Mouse (Mus musculus) lung, embryonic 14.5 days (tissue): Measurements from ENCODE around the gene Zfp113. TPM values are rescaled to one million over a fixed set of nuclear protein-coding genes. Genes with fewer than 3 reads are reported as not detected.

Source experiments
- ATAC-seq: fragments of 200-750 bp; cut with Nextera tagmentation; 2 replicates; pipeline ENCODE4 v1.8.0; 2017; ENCODE audit warnings: mild to moderate bottlenecking, moderate TSS enrichment, moderate library complexity; ENCODE audit not compliant: insufficient read depth
- DNase-seq: peaks from one replicate; pipeline ENCODE4 v3.0.0-alpha.2; 2015
- H3K27ac ChIP-seq: fragments of 300-500 bp; sonication (generic); 2 replicates; pipeline ENCODE4 v1.5.1; 2014; ENCODE audit warnings: low read depth, mild to moderate bottlenecking, moderate library complexity
- H3K27me3 ChIP-seq: fragments of 300-500 bp; sonication (generic); 2 replicates; pipeline ENCODE4 v1.6.1; 2014; ENCODE audit warnings: low read length, control low read depth; ENCODE audit not compliant: insufficient read depth
- H3K36me3 ChIP-seq: fragments of 300-500 bp; sonication (generic); 2 replicates; pipeline ENCODE4 v1.6.1; 2014; ENCODE audit warnings: control low read depth; ENCODE audit not compliant: insufficient read depth
- H3K4me1 ChIP-seq: fragments of 300-500 bp; sonication (generic); 2 replicates; pipeline ENCODE4 v1.6.1; 2014; ENCODE audit warnings: antibody characterized with exemption, control low read depth; ENCODE audit not compliant: insufficient read depth
- H3K4me2 ChIP-seq: fragments of 300-500 bp; sonication (generic); 2 replicates; pipeline ENCODE4 v1.6.1; 2014; ENCODE audit warnings: mild to moderate bottlenecking
- H3K4me3 ChIP-seq: fragments of 300-500 bp; sonication (generic); 2 replicates; pipeline ENCODE4 v1.5.1; 2014; ENCODE audit warnings: low read depth, low read length
- H3K9ac ChIP-seq: fragments of 300-500 bp; sonication (generic); 2 replicates; pipeline ENCODE4 v1.6.1; 2014
- H3K9me3 ChIP-seq: fragments of 300-500 bp; sonication (generic); 2 replicates; pipeline ENCODE4 v1.6.1; 2016; ENCODE audit warnings: low read depth, low read length, control low read depth
- CTCF ChIP-seq: IDR thresholded peaks from 2 replicates; pipeline ENCODE4 v1.5.1; 2016; ENCODE audit warnings: antibody characterized with exemption, low read depth
- WGBS: fragments of 180-500 bp; shearing (Covaris S2); extraction: QIAGEN DNeasy Blood & Tissue Kit; methylation state at CpG from one replicate; pipeline ENCODE4 v1.1.7; 2014; 5-methylcytosine and 5-hydroxymethylcytosine counted together
- polyA plus RNA-seq: library from polyadenylated mRNA; unstranded; fragments of >200 nt; fragmentation: Nextera tagmentation; extraction: Ambion mirVana; gene quantifications from 2 replicates; pipeline ENCODE4 v1.2.1, GENCODE M21; 2014

Zfp113 gene
- polyA plus RNA-seq = 16.6 and 18.1 TPM in 2 replicates

GRCm38 (mm10) chr5:138155443-138155976, at the start of gene Zfp113:
Gene Zfp113, minus strand, starts transcription at chr5:138155744.
- H3K4me1 ChIP-seq = no peaks in the 10 kb centered on the region
- WGBS = under 1% methylated on average over 31 of the region's 31 CpGs
- no peaks in the 10 kb centered on the region for H3K27me3 ChIP-seq
- H3K4me3 ChIP-seq = peak within 1 kb of the TSS; percentile 73
- peaks cover 24% of the 10 kb centered on the region for H3K36me3 ChIP-seq
- H3K9ac ChIP-seq = peak within 1 kb of the TSS; percentile 81
- DNase-seq (peak; percentile 97), ATAC-seq (peak; percentile 97)
- H3K27ac ChIP-seq = peak within 1 kb of the TSS; percentile 88
- peak within 1 kb of the TSS; percentile 66 for H3K4me2 ChIP-seq
- TF ChIP-seq CTCF = peak; percentile 88
- H3K9me3 ChIP-seq = no peaks in the 10 kb centered on the region

- H3K4me1 ChIP-seq = no peaks in the 10 kb centered on the region
- H3K9me3 ChIP-seq = no peaks in the 10 kb centered on the region
- no peak overlapping the region for H3K9ac ChIP-seq
- no peak for TF ChIP-seq CTCF
- 80% methylated on average over 3 of the region's 3 CpGs for WGBS
- DNase-seq (no peak), ATAC-seq (no peak)
- no peaks in the 10 kb centered on the region for H3K36me3 ChIP-seq
- H3K4me2 ChIP-seq = no peak overlapping the region
- no peak overlapping the region for H3K27ac ChIP-seq
- no peak overlapping the region for H3K4me3 ChIP-seq
- no peaks in the 10 kb centered on the region for H3K27me3 ChIP-seq
Measured at GRCm38 (mm10) chr5:138202086-138202485, 46.5 kb upstream of the Zfp113 start.

DNA sequence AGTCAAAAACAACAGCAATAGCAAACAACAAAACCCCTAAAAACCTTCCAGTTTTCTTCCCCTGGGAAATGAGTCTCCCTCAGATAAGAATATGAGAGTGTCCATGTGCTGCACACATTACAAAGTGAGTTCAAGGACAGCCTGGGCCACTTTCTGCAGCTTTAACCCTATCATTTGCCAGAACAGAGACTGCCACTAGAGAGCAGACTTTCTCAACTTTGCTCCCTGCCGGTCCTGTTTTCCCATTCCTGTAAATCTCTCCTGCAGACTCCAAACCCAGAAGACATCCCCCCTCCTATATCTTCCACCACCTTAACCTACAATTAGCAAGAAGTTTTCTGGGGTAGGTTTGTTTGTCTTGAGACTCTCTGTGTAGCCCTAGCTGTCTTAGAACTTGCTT, 44.0 kb upstream of the Zfp113 start:
- Histone ChIP-seq H3K4me1 (peaks cover 5% of the 10 kb centered on the region; the same call in 1 of the 2 replicates), H3K9me3 (no peaks in the 10 kb centered on the region), H3K4me2 (no peak overlapping the region), H3K9ac (no peak overlapping the region), H3K4me3 (no peak overlapping the region), H3K27ac (no peak overlapping the region), H3K27me3 (no peaks in the 10 kb centered on the region), H3K36me3 (no peaks in the 10 kb centered on the region)
- ATAC-seq = no peak
- peak; percentile 51 for TF ChIP-seq CTCF
- 4% methylated on average over 1 of the region's 1 CpGs for WGBS
- DNase-seq = peak; percentile 44

- Histone ChIP-seq H3K4me1 (peaks cover 5% of the 10 kb centered on the region; the same call in 1 of the 2 replicates), H3K27me3 (no peaks in the 10 kb centered on the region), H3K9me3 (no peaks in the 10 kb centered on the region), H3K27ac (no peak overlapping the region), H3K4me2 (peak overlapping the region; percentile 98), H3K36me3 (peaks cover 14% of the 10 kb centered on the region; the same call in 1 of the 2 replicates), H3K4me3 (peak overlapping the region; percentile 74), H3K9ac (peak overlapping the region; percentile 83)
- WGBS = 60% methylated on average over 7 of the region's 7 CpGs
- ATAC-seq = no peak
- no peak for TF ChIP-seq CTCF
- no peak for DNase-seq
Measured at GRCm38 (mm10) chr5:138195463-138195862, 39.9 kb upstream of the Zfp113 start.

DNA sequence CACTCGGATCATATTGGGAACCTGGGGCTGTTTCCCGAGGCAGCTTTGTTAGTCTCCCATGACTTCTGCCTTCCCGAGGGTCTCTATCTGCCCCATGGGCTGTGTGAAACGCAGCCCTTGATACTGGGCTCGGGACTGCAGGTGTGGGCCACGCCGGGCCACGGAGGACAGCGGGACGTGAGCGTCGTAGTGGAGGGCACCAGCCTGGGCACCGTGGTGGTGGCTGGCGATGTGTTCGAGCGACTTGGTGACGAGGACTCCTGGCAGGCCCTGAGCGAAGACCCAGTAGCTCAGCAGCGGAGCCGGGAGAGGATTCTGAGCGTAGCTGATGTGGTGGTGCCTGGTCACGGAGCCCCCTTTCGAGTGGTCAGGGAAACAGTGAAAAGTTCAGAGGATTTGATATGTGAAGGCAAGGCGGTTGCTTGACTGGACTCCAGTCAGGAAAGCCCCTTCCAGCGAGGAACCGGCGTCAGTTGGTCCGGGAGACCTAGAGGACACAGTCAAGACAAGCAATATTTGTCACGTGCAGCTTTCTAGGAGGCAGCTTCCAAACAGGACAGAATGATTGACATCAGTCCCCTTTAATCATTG, 39.3 kb upstream of the Zfp113 start:
- ATAC-seq = peak; percentile 71
- peaks cover 5% of the 10 kb centered on the region; the same call in 1 of the 2 replicates for H3K4me1 ChIP-seq
- WGBS = under 1% methylated on average over 29 of the region's 29 CpGs
- peak overlapping the region; percentile 98 for H3K4me2 ChIP-seq
- no peaks in the 10 kb centered on the region for H3K27me3 ChIP-seq
- DNase-seq = peak; percentile 70
- H3K4me3 ChIP-seq = peak overlapping the region; percentile 74
- peak overlapping the region; percentile 90 for H3K27ac ChIP-seq
- 0 out of 2 replicates have a peak, but pooled peaks have one; percentile 19 for TF ChIP-seq CTCF
- H3K36me3 ChIP-seq = peaks cover 17% of the 10 kb centered on the region; the same call in 1 of the 2 replicates
- no peaks in the 10 kb centered on the region for H3K9me3 ChIP-seq
- peak overlapping the region; percentile 83 for H3K9ac ChIP-seq

DNA sequence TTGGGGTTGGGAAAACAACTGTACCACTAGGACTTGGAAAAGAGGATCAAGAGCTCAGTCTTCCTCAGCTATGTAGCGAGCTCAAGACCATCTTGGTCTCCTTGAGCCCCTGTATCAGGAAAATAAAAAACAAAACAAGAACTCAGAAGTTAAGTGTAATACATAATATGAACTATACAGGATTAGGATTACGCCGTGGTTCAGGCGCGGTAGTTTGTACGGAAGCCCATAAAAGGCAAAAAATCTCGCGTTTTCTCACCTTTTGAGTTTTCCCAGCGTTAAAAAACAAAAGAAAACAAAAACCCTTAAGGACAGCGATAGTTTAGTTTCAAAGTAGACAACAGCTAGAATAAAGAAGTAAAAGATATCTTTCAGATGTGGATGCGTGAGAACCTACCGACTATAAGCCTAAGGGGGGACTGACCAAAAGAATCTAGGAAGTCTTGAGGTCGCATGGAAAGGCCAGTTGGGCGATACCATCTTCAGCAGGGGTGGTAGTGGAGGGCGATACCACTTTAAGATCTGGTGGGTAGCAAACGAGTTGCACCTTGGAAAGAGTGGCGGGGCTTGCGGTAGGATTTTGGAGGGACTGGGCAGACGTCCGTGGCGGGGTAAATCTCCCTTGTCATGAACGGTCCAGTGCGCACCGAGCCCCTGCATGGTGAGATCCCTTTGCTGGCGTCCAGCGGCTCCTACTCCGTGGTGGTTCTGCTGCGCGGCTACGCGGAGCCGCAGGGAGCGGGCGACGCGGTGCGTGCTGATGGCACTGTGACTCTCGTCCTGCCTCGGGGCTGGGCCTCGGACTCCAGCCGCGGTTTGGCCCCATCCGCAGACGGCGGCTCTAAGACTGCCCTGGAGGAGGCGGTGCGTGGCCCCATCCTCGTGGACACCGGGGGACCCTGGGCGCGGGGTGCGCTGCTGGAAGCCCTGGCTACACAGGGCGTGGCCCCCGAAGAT, 38.5 kb upstream of the Zfp113 start, which contains the start of gene Mblac1:
Gene Mblac1 (plus strand): TSS at position 544 of the 957 bp plus-strand sequence.
- H3K27ac ChIP-seq = peak within 1 kb of the TSS; percentile 90
- H3K4me2 ChIP-seq = peak within 1 kb of the TSS; percentile 98
- WGBS = 6% methylated on average over 54 of the region's 54 CpGs
- no peaks in the 10 kb centered on the region for H3K27me3 ChIP-seq
- no peak for TF ChIP-seq CTCF
- DNase-seq = peak; percentile 92
- ATAC-seq = peak; percentile 84
- no peaks in the 10 kb centered on the region for H3K9me3 ChIP-seq
- H3K36me3 ChIP-seq = peaks cover 21% of the 10 kb centered on the region; the same call in 1 of the 2 replicates
- H3K4me3 ChIP-seq = peak within 1 kb of the TSS; percentile 74
- H3K9ac ChIP-seq = peak within 1 kb of the TSS; percentile 83
- H3K4me1 ChIP-seq = peaks cover 5% of the 10 kb centered on the region; the same call in 1 of the 2 replicates
